Mouse (Mus musculus) E14TG2a.4 (cell line): ENCODE measurements around the gene Pdik1l.

Experiments
- CTCF ChIP-seq: conservative IDR thresholded peaks from 2 replicates; pipeline ENCODE4 v1.5.1; 2014; ENCODE audit warnings: low read length
- NANOG ChIP-seq: IDR thresholded peaks from 2 replicates; pipeline ENCODE4 v1.6.1; 2014; ENCODE audit warnings: borderline replicate concordance, low read length, mixed read lengths
- POU5F1 ChIP-seq: IDR thresholded peaks from 2 replicates; pipeline ENCODE4 v1.6.1; 2014; ENCODE audit warnings: low read length, borderline replicate concordance

GRCm38 (mm10) chr4:134299498-134299810 lies 11.8 kb upstream of the Pdik1l start:
- TF ChIP-seq CTCF (no peak), NANOG (no peak), POU5F1 (no peak)
